Mouse (Mus musculus) heart, embryonic 14.5 days (tissue): ENCODE measurements around the gene Hoxa13. TPM values are rescaled to one million over a fixed set of nuclear protein-coding genes. Genes with fewer than 3 reads are reported as not detected.

Source experiments
- ATAC-seq: fragments of 200-750 bp; cut with Nextera tagmentation; 2 replicates; pipeline ENCODE4 v1.8.0; 2017; ENCODE audit warnings: low read depth, moderate TSS enrichment; ENCODE audit not compliant: insufficient number of reproducible peaks, insufficient read depth, low FRiP score
- H3K27ac ChIP-seq, 2 experiments: fragments of 200-500 bp in 1 of 2; fragments of 300-500 bp in 1 of 2; sonication (generic) in 1 of 2; replicated peaks in 1 of 2; 2 replicates each; pipeline ENCODE4 v1.5.1; 2012 to 2014; ENCODE audit warnings: low read depth in 2 of 2, low read length in 2 of 2, control low read depth in 1 of 2, mild to moderate bottlenecking in 1 of 2, mixed read lengths in 1 of 2; ENCODE audit not compliant: control insufficient read depth in 1 of 2, insufficient read depth in 1 of 2
- H3K27me3 ChIP-seq: fragments of 300-500 bp; sonication (generic); 2 replicates; pipeline ENCODE4 v1.6.1; 2014; ENCODE audit warnings: mild to moderate bottlenecking, low read length, control low read depth; ENCODE audit not compliant: control insufficient read depth, insufficient read depth
- H3K36me3 ChIP-seq: fragments of 300-500 bp; sonication (generic); 2 replicates; pipeline ENCODE4 v1.6.1; 2014; ENCODE audit warnings: mild to moderate bottlenecking, control low read depth, low read length, mixed read lengths; ENCODE audit not compliant: control insufficient read depth, insufficient read depth
- H3K4me1 ChIP-seq, 2 experiments: fragments of 200-500 bp in 1 of 2; fragments of 300-500 bp in 1 of 2; sonication (generic) in 1 of 2; 2 replicates each; pipeline ENCODE4 v1.6.1; 2012 to 2014; ENCODE audit warnings: low read length in 2 of 2, control low read depth in 1 of 2, mixed read lengths in 1 of 2; ENCODE audit not compliant: control insufficient read depth in 2 of 2, insufficient read depth in 2 of 2
- H3K4me2 ChIP-seq: fragments of 300-500 bp; sonication (generic); 2 replicates; pipeline ENCODE4 v1.6.1; 2014; ENCODE audit warnings: mild to moderate bottlenecking, low read length
- H3K4me3 ChIP-seq, 2 experiments: fragments of 200-500 bp in 1 of 2; fragments of 300-500 bp in 1 of 2; sonication (generic) in 1 of 2; 2 replicates each; pipeline ENCODE4 v1.5.1; 2012 to 2014; ENCODE audit warnings: low read length in 2 of 2, mild to moderate bottlenecking in 2 of 2, control low read depth in 1 of 2, low read depth in 1 of 2, moderate library complexity in 1 of 2; ENCODE audit not compliant: control insufficient read depth in 1 of 2, insufficient read depth in 1 of 2
- H3K9ac ChIP-seq: fragments of 300-500 bp; sonication (generic); 2 replicates; pipeline ENCODE4 v1.6.1; 2014; ENCODE audit warnings: mild to moderate bottlenecking, low read length
- H3K9me3 ChIP-seq: fragments of 300-500 bp; sonication (generic); 2 replicates; pipeline ENCODE4 v1.6.1; 2016; ENCODE audit warnings: low read length, control low read depth; ENCODE audit not compliant: control insufficient read depth
- WGBS: fragments of 180-500 bp; shearing (Covaris S2); extraction: QIAGEN DNeasy Blood & Tissue Kit; methylation state at CpG from one replicate; pipeline ENCODE4 v1.1.7; 2014; 5-methylcytosine and 5-hydroxymethylcytosine counted together
- polyA plus RNA-seq: library from polyadenylated mRNA; unstranded; fragments of >200 nt; fragmentation: Nextera tagmentation; extraction: Ambion mirVana; gene quantifications from 2 replicates; pipeline ENCODE4 v1.2.1, GENCODE M21; 2014

The Hoxa13 gene
- polyA plus RNA-seq, 1 experiment from 2014 or later: not detected

GRCm38 (mm10) chr6:52276382-52276781 lies 15.7 kb upstream of the Hoxa13 start:
- 1% methylated on average over 6 of the region's 6 CpGs for WGBS
- Histone ChIP-seq H3K27ac (no peak overlapping the region), H3K9ac (no peak overlapping the region), H3K9me3 (no peaks in the 10 kb centered on the region), H3K27me3 (peaks cover 67% of the 10 kb centered on the region), H3K36me3 (no peaks in the 10 kb centered on the region), H3K4me3 (no peak overlapping the region), H3K4me1 (peaks cover 2 to 5% of the 10 kb centered on the region in 2 experiments; a peak in 1 of 4 replicates), H3K4me2 (no peak overlapping the region)
- ATAC-seq: no peak

- no peaks in the 10 kb centered on the region for H3K36me3 ChIP-seq
- 18% methylated on average over 8 of the region's 8 CpGs for WGBS
- ATAC-seq: no peak
- no peak overlapping the region for H3K27ac ChIP-seq
- H3K4me3 ChIP-seq: no peak overlapping the region
- no peak overlapping the region for H3K9ac ChIP-seq
- H3K4me2 ChIP-seq: no peak overlapping the region
- H3K27me3 ChIP-seq: peaks cover 74% of the 10 kb centered on the region
- no peaks in the 10 kb centered on the region for H3K9me3 ChIP-seq
- H3K4me1 ChIP-seq: peaks cover 2 to 5% of the 10 kb centered on the region in 2 experiments; a peak in 1 of 4 replicates
Observed at GRCm38 (mm10) chr6:52275563-52276280, 15.0 kb upstream of the Hoxa13 start.

DNA sequence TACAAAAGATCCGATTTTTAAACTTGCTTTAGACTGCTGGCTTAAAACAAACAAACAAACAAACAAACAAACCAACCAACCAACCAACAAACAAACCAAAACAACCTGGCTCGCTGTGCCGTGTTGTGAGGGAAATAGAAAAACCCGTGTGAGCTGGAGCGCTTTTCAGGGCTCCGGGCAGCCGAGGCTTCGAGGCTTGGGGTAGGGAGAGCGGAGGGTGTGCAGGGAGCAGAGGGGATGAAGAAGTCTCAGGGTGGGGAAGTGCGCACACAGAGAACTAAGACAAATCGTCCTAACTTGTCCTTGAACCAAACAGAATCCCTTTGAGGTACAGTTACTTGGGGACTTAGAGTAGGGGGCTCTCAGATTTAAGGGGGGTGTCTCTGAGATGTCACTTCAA lies 13.9 kb upstream of the Hoxa13 start:
- H3K9ac ChIP-seq: no peak overlapping the region
- no peak for ATAC-seq
- H3K4me2 ChIP-seq: no peak overlapping the region
- 4% methylated on average over 11 of the region's 11 CpGs for WGBS
- H3K27ac ChIP-seq: no peak overlapping the region
- H3K27me3 ChIP-seq: peaks cover 85% of the 10 kb centered on the region
- H3K4me3 ChIP-seq: no peak overlapping the region
- no peaks in the 10 kb centered on the region for H3K9me3 ChIP-seq
- H3K4me1 ChIP-seq: peaks cover 0 to 3% of the 10 kb centered on the region in 2 experiments; a peak in 1 of 4 replicates
- no peaks in the 10 kb centered on the region for H3K36me3 ChIP-seq

DNA sequence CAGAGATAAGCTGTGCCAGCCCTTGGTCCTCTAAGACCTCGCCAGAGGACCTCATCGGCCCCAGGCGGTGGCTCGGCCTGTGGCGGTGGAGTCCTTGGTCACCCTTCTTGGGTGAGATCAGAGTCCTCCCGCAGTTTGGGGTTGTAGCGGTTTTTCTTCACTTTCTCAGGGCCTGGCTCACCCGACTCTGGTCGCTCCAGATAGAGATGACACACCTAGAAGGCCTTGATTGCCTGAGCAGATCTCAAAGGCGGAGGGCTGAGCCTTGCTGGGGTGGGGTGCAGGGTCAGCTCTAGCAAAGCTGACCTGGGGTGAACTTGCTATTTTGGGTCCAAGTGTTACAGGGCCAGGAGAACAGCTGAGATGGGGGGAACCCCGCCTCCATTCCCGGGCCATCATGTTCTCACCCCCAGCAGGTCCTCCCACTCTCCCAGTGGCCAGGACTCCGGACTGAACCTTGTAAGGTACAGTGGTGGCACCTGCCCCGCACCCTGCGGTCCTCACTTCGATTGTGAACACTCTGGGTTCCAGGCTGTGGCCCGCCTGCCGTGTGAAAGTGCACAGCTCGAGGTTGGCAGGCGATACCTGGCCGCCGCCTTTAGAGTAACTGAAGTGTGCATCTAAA lies 13.1 kb upstream of the Hoxa13 start:
- no peak overlapping the region for H3K4me3 ChIP-seq
- no peak for ATAC-seq
- H3K27ac ChIP-seq: no peak overlapping the region
- 3% methylated on average over 22 of the region's 22 CpGs for WGBS
- H3K9me3 ChIP-seq: no peaks in the 10 kb centered on the region
- H3K27me3 ChIP-seq: peaks cover 94% of the 10 kb centered on the region
- 0 out of 2 replicates have a peak overlapping the region, but pooled peaks have one; percentile 1 for H3K4me2 ChIP-seq
- H3K36me3 ChIP-seq: no peaks in the 10 kb centered on the region
- no peak overlapping the region for H3K9ac ChIP-seq
- peaks cover 0 to 3% of the 10 kb centered on the region in 2 experiments; a peak in 1 of 4 replicates for H3K4me1 ChIP-seq

DNA sequence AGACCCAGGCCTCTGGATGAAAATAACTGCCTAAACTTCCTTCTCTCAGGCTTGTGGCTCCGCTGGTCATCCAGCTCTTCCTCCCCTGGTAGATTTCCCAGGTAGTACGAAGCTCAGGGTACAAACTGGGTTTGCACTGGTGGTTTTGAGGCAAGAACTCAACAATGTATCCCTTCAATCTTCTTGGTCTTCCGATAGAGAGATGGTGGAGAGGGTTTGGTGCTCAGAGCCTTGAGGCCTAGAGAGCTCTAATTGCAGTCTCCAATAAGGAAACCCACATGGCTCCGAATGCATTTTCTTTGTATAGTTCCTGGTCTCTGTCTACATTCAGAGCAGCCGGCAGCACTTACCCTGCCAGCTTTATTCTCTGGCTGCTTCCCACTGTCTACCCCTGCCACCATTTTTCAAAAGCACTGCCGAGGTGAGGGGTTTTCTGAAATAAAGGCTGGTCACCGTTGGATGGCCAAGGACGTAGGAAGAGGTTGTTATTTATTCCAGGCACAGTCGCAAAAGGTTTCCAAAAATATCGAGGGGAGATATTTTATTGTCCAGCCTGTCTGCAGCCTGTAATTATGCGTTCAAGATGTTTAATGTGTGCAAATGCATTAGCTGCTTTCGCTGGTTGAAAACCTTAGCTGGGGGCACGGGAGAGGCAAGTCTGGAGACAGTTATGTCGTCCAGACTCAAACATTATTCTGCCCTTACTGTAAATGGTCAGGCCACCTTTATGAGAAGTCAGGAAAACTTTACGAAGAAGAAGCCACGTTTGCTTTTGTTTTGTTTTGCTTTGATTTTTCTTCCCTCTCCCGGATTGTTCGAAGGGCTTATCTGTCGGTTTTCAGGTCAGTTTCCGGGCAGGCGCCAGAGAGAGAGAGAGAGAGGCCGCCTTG lies 12.3 kb upstream of the Hoxa13 start:
- Histone ChIP-seq H3K9ac (no peak overlapping the region), H3K4me3 (no peak overlapping the region)
- WGBS: 12% methylated on average over 22 of the region's 22 CpGs

GRCm38 (mm10) chr6:52270494-52271480 lies 10.1 kb upstream of the Hoxa13 start:
- Histone ChIP-seq H3K4me3 (no peak overlapping the region), H3K9ac (no peak overlapping the region), H3K9me3 (no peaks in the 10 kb centered on the region), H3K27me3 (peaks cover 98% of the 10 kb centered on the region), H3K27ac (no peak overlapping the region), H3K4me2 (no peak overlapping the region), H3K36me3 (no peaks in the 10 kb centered on the region), H3K4me1 (peaks cover 0 to 3% of the 10 kb centered on the region in 2 experiments; a peak in 1 of 4 replicates)
- 8% methylated on average over 23 of the region's 23 CpGs for WGBS
- no peak for ATAC-seq

More for the DNA sequence above, 12.3 kb upstream of the Hoxa13 start:
- H3K27me3 ChIP-seq: peaks cover 98% of the 10 kb centered on the region
- 0 out of 2 replicates have a peak overlapping the region, but pooled peaks have one; percentile 1 for H3K4me2 ChIP-seq
- H3K27ac ChIP-seq: no peak overlapping the region
- H3K36me3 ChIP-seq: no peaks in the 10 kb centered on the region
- H3K9me3 ChIP-seq: no peaks in the 10 kb centered on the region
- no peak for ATAC-seq
- peaks cover 0 to 3% of the 10 kb centered on the region in 2 experiments; a peak in 1 of 4 replicates for H3K4me1 ChIP-seq
